Mouse (Mus musculus): ENCODE data around the gene Numbl. TPM values are rescaled to one million over a fixed set of nuclear protein-coding genes. Genes with fewer than 3 reads are reported as not detected.

Gene Numbl
- total and polyA plus RNA-seq, 3 experiments, result 5.2 to 37.2 (median 13.3) TPM

GRCm38 (mm10) chr7:27325697-27326096, 67.5 kb downstream of the Numbl start:
- peak; percentile 87 for DNase-seq

- DNase-seq, result peak; percentile 60
Observed at GRCm38 (mm10) chr7:27326101-27326880, 68.1 kb downstream of the Numbl start.

GRCm38 (mm10) chr7:27327500-27327899, 69.3 kb downstream of the Numbl start:
- no peak for DNase-seq

- DNase-seq, result no peak
Observed at GRCm38 (mm10) chr7:27328161-27328560, 69.9 kb downstream of the Numbl start.

GRCm38 (mm10) chr7:27328648-27329047, 70.4 kb downstream of the Numbl start:
- DNase-seq, result no peak

- peak; percentile 86 for DNase-seq
Observed at GRCm38 (mm10) chr7:27329326-27329947, 71.2 kb downstream of the Numbl start.

GRCm38 (mm10) chr7:27329981-27330380, 71.7 kb downstream of the Numbl start:
- no peak for DNase-seq

- peak; percentile 94 for DNase-seq
Observed at GRCm38 (mm10) chr7:27330709-27331540, 72.7 kb downstream of the Numbl start.

GRCm38 (mm10) chr7:27331541-27331851, 73.3 kb downstream of the Numbl start:
- DNase-seq, result no peak

Other genes starting within 250 kb of the Numbl start
- gene Cyp2a12, start 229.4 kb upstream of the Numbl start, total RNA-seq (2021), result 1 to 10 TPM in 1 of 2 experiments, under 1 TPM in 1; 0.17 to 4.6 TPM
- 0.06 TPM in 1 of 2 replicates, not detected in the other for gene Cyp2a12, start 229.4 kb upstream of the Numbl start, polyA plus RNA-seq (2012; rRNA removed)
- gene Cyp2f2, start 138.5 kb upstream of the Numbl start, total RNA-seq (2021), result 100 to 1,000 TPM in 1 of 2 experiments, 1 to 10 TPM in 1; 2.1 to 993 TPM
- 363 and 752 TPM in 2 replicates for gene Cyp2f2, start 138.5 kb upstream of the Numbl start, polyA plus RNA-seq (2012; rRNA removed)
- not detected for gene Cyp2t4, start 104.7 kb upstream of the Numbl start, total RNA-seq (2021)
- gene Cyp2t4, start 104.7 kb upstream of the Numbl start, polyA plus RNA-seq (2012; rRNA removed), result not detected in 2 replicates
- gene Egln2, start 91.6 kb upstream of the Numbl start, total RNA-seq (2021), result 100 to 1,000 TPM in 1 of 2 experiments, 10 to 100 TPM in 1; 85.6 to 101 TPM
- gene Egln2, start 91.6 kb upstream of the Numbl start, polyA plus RNA-seq (2012; rRNA removed), result 142 and 144 TPM in 2 replicates
- 10 to 100 TPM; 53.2 to 60.9 TPM for gene Rab4b, start 79.5 kb upstream of the Numbl start, total RNA-seq (2021)
- gene Rab4b, start 79.5 kb upstream of the Numbl start, polyA plus RNA-seq (2012; rRNA removed), result 86.9 and 97.4 TPM in 2 replicates
- not detected for gene Gm21983, start 77.3 kb upstream of the Numbl start, total RNA-seq (2021)
- 0.10 TPM in 1 of 2 replicates, not detected in the other for gene Gm21983, start 77.3 kb upstream of the Numbl start, polyA plus RNA-seq (2012; rRNA removed)
- not detected for gene Mia, start 77.3 kb upstream of the Numbl start, total RNA-seq (2021)
- gene Mia, start 77.3 kb upstream of the Numbl start, polyA plus RNA-seq (2012; rRNA removed), result 0.44 TPM in 1 of 2 replicates, not detected in the other
- gene BC024978, start 62.7 kb upstream of the Numbl start, total RNA-seq (2021), result 10 to 100 TPM; 21.6 to 24.9 TPM
- 24.9 and 25.2 TPM in 2 replicates for gene BC024978, start 62.7 kb upstream of the Numbl start, polyA plus RNA-seq (2012; rRNA removed)
- 10 to 100 TPM; 72.5 to 93.0 TPM for gene Snrpa, start 62.2 kb upstream of the Numbl start, total RNA-seq (2021)
- gene Snrpa, start 62.2 kb upstream of the Numbl start, polyA plus RNA-seq (2012; rRNA removed), result 223 and 231 TPM in 2 replicates
- gene Itpkc, start 29.8 kb upstream of the Numbl start, total RNA-seq (2021), result 10 to 100 TPM; 12.7 to 15.5 TPM
- gene Itpkc, start 29.8 kb upstream of the Numbl start, polyA plus RNA-seq (2012; rRNA removed), result 10.1 and 10.6 TPM in 2 replicates
- gene Coq8b, start 25.4 kb upstream of the Numbl start, total RNA-seq (2021), result 10 to 100 TPM; 49.7 to 64.4 TPM
- 175 and 219 TPM in 2 replicates for gene Coq8b, start 25.4 kb upstream of the Numbl start, polyA plus RNA-seq (2012; rRNA removed)
- 10 to 100 TPM; 70.3 to 94.7 TPM for gene Ltbp4, start 79.3 kb downstream of the Numbl start, total RNA-seq (2021)
- 253 and 263 TPM in 2 replicates for gene Ltbp4, start 79.3 kb downstream of the Numbl start, polyA plus RNA-seq (2012; rRNA removed)
- gene Shkbp1, start 97.6 kb downstream of the Numbl start, total RNA-seq (2021), result 10 to 100 TPM; 11.3 to 22.5 TPM
- 60.8 and 74.5 TPM in 2 replicates for gene Shkbp1, start 97.6 kb downstream of the Numbl start, polyA plus RNA-seq (2012; rRNA removed)
- gene Gm20479, start 99.0 kb downstream of the Numbl start, total RNA-seq (2021), result 1 to 10 TPM in 1 of 2 experiments, not detected in 1; 6.3 TPM
- 0.28 TPM in 2 replicates for gene Gm20479, start 99.0 kb downstream of the Numbl start, polyA plus RNA-seq (2012; rRNA removed)
- 1 to 10 TPM; 1.5 to 1.9 TPM for gene Sptbn4, start 189.3 kb downstream of the Numbl start, total RNA-seq (2021)
- gene Sptbn4, start 189.3 kb downstream of the Numbl start, polyA plus RNA-seq (2012; rRNA removed), result 0.84 and 2.3 TPM in 2 replicates
- gene Blvrb, start 189.5 kb downstream of the Numbl start, total RNA-seq (2021), result 10 to 100 TPM; 48.4 to 51.1 TPM
- gene Blvrb, start 189.5 kb downstream of the Numbl start, polyA plus RNA-seq (2012; rRNA removed), result 70.2 and 86.2 TPM in 2 replicates
- gene Sertad3, start 215.3 kb downstream of the Numbl start, total RNA-seq (2021), result 10 to 100 TPM; 11.6 to 21.0 TPM
- gene Sertad3, start 215.3 kb downstream of the Numbl start, polyA plus RNA-seq (2012; rRNA removed), result 20.0 and 20.9 TPM in 2 replicates
- gene Sertad1, start 228.5 kb downstream of the Numbl start, total RNA-seq (2021), result 10 to 100 TPM; 17.9 to 25.6 TPM
- gene Sertad1, start 228.5 kb downstream of the Numbl start, polyA plus RNA-seq (2012; rRNA removed), result 57.7 and 60.5 TPM in 2 replicates
- 1 to 10 TPM; 1.4 to 4.0 TPM for gene Prx, start 240.9 kb downstream of the Numbl start, total RNA-seq (2021)
- 2.0 and 2.2 TPM in 2 replicates for gene Prx, start 240.9 kb downstream of the Numbl start, polyA plus RNA-seq (2012; rRNA removed)